Mouse (Mus musculus) left cerebral cortex, adult 2 months (tissue): Measurements from ENCODE around the gene Atf5. TPM values are rescaled to one million over a fixed set of nuclear protein-coding genes. Genes with fewer than 3 reads are reported as not detected.

Experiments
- DNase-seq, 2 experiments: peaks; one replicate each; pipeline ENCODE4 v3.0.0; 2021 to 2022; ENCODE audit warnings: low spot score in 2 of 2, mixed read lengths in 1 of 2; ENCODE audit errors: extremely low spot score in 1 of 2
- H3K27ac ChIP-seq: fragments of 200-600 bp; 2 replicates; pipeline ENCODE4 v1.8.1; 2022
- H3K4me3 ChIP-seq: fragments of 200-600 bp; 2 replicates; pipeline ENCODE4 v1.8.1; 2022
- CTCF ChIP-seq: fragments of 200-600 bp; IDR thresholded peaks from 2 replicates; pipeline ENCODE4 v1.8.1; 2022; ENCODE audit warnings: antibody characterized with exemption, mild to moderate bottlenecking, moderate library complexity
- intact Hi-C: fragments of 180-260 bp; cut with DNase I; formaldehyde crosslinking; loops from one replicate; pipeline ENCODE4 v1.15.1; 2025
- microRNA-seq, 2 experiments: library from miRNA; unstranded; fragments of <30 nt; microRNA quantifications; one replicate each; pipeline ENCODE4 v1.2.0; 2021
- total RNA-seq, 2 experiments: library from RNA; stranded (reverse); gene quantifications; 2 replicates each; pipeline ENCODE4 v1.2.3; 2021

Gene Atf5
- total RNA-seq, 2 experiments from 2014 or later, result 23.1 to 23.4 TPM

DNA sequence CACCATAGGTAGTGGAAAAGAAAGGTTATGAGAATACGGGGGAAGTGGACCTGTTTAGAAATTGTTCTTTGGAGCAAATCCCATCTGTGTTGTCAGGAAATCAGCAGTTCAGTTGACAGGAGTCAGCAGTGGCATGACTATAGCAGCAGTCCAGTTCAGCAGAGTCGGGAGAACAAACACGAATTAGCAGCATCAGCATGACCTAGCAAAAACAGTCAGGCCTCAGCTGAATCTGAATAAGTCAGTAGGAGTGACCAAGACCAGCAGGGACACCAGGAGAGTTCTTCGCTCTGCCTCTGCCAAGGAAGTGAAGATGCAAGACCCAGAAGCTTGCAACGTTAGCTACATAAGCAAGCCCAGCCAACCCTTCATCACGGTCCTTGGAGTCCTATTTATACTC, 23.7 kb downstream of the Atf5 start:
- Histone ChIP-seq H3K4me3 (no peak overlapping the region), H3K27ac (no peak overlapping the region)
- intact Hi-C loops, result no loop called here
- DNase-seq, result no peak
- no peak for TF ChIP-seq CTCF

DNA sequence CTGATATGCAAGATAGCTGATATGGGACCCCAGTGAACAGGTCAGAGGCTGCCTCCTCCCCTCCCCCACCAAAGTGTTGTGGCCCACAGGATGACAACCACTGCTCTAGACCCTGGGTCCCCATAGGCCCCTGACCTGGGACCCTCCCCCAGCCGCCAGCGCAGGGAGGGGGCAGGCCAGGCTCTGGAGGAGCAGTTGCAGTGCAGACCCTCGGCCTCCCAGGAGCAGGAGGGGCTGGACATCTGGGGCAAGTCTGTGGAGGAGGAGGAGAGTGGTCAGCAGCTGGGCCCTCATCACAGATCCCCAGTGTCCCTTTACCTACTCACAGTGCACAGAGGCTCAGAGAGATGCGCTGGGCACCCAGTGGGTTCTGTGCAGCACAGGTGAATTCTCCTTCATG, 26.4 kb downstream of the Atf5 start:
- H3K27ac ChIP-seq, result no peak overlapping the region
- no peak for DNase-seq
- TF ChIP-seq CTCF, result no peak
- intact Hi-C loops, result no loop called here
- no peak overlapping the region for H3K4me3 ChIP-seq

DNA sequence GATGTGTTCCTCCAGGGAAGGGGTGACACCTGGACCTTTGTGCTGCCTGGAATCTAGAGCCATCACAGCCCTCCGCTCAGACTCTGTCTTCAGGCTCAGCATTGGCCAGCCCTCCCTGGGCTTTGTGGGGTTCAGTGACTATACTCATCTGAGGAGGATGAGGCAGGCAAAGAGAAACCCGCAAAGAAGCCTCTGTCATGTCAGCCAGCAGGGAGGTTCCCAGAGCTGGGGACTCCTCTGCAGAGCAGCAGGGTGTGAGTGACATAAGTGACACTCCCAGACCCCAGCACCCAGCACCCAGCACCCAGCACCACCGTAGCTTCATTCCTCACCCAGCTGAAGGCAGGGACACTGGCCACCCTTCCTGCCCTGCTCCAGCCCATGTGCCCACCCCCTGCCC, 26.9 kb downstream of the Atf5 start:
- no peak overlapping the region for H3K27ac ChIP-seq
- intact Hi-C loops, result no loop called here
- no peak for TF ChIP-seq CTCF
- no peak for DNase-seq
- no peak overlapping the region for H3K4me3 ChIP-seq

DNA sequence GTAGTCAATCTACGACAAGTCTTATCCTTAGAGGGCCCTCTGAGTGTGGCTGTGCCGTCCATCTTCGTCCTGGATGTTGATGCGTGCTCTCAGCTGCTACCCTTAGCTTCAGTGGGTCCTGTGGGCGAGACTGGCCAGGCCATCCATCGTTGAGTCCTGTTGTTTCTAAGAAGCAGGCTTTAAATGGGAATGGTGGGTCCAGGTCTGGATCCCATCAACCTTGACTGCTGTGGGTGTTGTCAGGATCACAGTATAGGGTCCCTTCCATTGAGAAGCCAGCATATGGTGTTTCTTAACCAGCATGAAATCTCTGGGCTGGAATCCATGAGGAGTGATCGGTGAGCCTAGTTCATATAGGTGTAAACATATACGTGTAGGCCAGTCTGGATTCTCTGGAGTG, 36.4 kb downstream of the Atf5 start:
- H3K27ac ChIP-seq, result no peak overlapping the region
- intact Hi-C loops, result no loop called here
- DNase-seq, result no peak
- TF ChIP-seq CTCF, result no peak
- no peak overlapping the region for H3K4me3 ChIP-seq

DNA sequence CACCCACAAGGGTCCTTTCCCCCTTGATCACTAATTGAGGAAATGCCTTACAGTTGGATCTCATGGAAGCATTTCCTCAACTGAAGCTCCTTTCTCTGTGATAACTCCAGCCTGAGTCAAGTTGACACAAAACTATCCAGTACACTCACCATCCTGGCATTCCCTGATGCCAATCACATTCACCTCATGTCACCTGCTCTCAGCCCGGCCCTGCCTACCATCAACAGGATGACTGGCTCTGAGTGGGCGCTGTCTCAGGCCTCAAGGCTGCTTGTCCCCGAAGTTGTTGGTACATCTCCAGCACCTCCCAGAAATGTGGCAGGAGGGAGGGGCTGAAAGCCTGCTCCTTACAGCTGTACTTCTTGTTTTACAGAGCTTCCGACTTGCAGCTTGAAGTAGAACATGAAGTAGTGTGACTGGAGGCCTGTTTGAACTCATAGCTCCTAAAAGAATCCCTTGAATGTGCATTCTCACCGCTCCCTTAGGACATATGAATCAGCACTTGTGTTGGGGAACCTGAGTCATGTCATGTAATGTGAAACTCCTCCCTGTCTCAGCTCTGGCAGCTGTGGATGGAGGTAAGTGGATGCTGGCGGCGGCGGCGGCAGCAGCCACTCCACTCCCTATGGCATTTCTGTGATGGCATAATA, 39.5 kb downstream of the Atf5 start:
- no peak for TF ChIP-seq CTCF
- Histone ChIP-seq H3K27ac (no peak overlapping the region), H3K4me3 (no peak overlapping the region)
- no peak for DNase-seq
- intact Hi-C loops, result no loop called here

DNA sequence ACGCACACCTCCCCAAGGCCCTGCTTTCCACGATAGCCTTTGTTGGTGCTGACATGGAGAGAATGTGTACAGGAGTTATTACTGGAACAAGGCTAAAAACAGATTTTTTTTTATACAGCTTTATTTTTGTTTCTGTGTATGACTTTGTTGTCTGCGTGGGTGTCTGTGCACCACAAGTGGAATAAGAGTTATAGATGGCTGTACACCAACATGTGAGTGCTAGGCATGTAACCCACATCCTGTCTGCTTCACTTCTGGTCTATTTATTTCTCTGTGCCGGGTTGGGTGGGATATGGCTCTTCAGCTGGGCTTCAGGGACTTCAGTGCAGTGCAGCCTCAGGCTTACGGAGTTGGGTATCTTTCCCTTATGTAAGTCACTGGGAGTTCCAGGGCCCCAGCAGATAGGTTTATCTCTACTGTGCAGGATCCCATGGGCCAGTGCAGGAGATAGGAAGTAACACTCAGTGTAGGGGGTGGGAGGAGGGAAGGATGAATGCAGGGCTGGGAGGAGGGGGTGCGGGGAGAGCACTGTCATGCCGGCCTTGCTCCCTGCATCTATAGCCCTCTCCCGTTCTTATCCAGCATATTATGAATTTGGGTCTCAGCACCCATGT, 43.8 kb downstream of the Atf5 start:
- no peak for DNase-seq
- Histone ChIP-seq H3K4me3 (no peak overlapping the region), H3K27ac (no peak overlapping the region)
- no peak for TF ChIP-seq CTCF
- intact Hi-C loops, result no loop called here

DNA sequence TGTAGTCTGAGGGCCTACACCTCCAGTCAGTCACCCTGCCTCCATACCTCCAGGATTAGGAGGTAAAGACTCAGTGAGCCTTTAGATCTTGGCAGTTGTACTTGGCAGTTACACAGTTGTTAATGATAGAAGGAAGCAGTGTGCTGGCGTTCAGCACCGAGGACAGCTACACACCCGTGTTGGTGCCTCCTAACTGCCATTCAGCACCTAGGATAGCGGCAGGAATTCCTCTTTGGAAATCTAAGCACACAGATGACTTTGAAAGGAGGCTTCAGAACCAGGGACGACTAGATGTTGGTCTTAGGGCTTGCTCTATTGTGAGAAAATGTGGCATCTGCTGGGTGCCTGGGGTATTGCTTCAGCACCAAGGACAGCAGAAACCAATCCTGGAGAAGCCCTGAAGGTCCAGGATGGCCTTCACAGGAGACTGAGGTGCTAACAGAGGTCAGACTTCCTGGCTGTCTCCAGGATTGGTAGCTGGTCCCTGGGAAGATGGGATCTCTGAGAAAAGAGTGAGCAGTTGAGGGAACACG, 46.3 kb downstream of the Atf5 start:
- intact Hi-C loops, result no loop called here
- no peak overlapping the region for H3K4me3 ChIP-seq
- H3K27ac ChIP-seq, result no peak overlapping the region
- TF ChIP-seq CTCF, result no peak
- DNase-seq, result no peak

DNA sequence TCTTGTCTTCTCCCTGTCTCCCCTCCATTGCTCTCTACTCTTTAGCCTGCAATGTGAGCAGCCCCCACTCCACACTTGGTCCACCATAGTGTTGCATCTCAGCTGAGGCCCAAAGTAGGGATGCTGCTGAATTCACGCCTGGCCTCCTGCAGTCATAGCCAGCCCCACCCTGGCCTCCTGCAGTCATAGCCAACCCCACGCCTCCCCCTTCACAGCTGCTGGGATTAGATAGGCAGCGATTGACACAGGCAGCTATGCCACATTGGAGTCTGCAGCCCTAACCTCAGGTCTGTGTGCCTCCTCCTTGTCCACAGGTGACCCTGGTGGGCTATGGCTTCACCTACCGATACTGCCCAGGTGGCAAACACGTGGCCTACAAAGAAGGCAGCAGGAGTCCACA, 48.3 kb downstream of the Atf5 start:
- Histone ChIP-seq H3K4me3 (no peak overlapping the region), H3K27ac (no peak overlapping the region)
- no peak for TF ChIP-seq CTCF
- no peak for DNase-seq
- intact Hi-C loops, result no loop called here

Small RNA genes within 50 kb of the gene (microRNA-seq; reads per million reads assigned to microRNA genes)
- 0 to 0.49 reads per million in 2 experiments for gene Mir707

Other genes starting within 250 kb of the Atf5 start
- gene Napsa, start 244.3 kb downstream of the Atf5 start, total RNA-seq, result under 1 TPM in 1 of 2 experiments, not detected in 1; 0.29 TPM
- gene Kcnc3, start 226.0 kb downstream of the Atf5 start, total RNA-seq, result 100 to 1,000 TPM; 114 to 122 TPM
- gene Myh14, start 145.8 kb downstream of the Atf5 start, total RNA-seq, result 10 to 100 TPM; 21.1 to 21.4 TPM
- not detected for gene Izumo2, start 107.9 kb downstream of the Atf5 start, total RNA-seq
- gene Vrk3, start 68.2 kb downstream of the Atf5 start, total RNA-seq, result 10 to 100 TPM; 27.0 to 30.6 TPM
- gene Zfp473, start 65.6 kb downstream of the Atf5 start, total RNA-seq, result under 1 TPM; 0.18 to 0.44 TPM
- gene Nup62, start 570 bp downstream of the Atf5 start, total RNA-seq, result 10 to 100 TPM; 31.9 to 32.2 TPM
- 1 to 10 TPM; 1.8 to 2.0 TPM for gene Il4i1, start 271 bp downstream of the Atf5 start, total RNA-seq
- gene Akt1s1, start 32.3 kb upstream of the Atf5 start, total RNA-seq, result 10 to 100 TPM; 69.7 to 77.0 TPM
- gene Tbc1d17, start 32.4 kb upstream of the Atf5 start, total RNA-seq, result 10 to 100 TPM; 64.4 to 67.5 TPM
- 10 to 100 TPM; 27.4 to 31.2 TPM for gene Pnkp, start 40.5 kb upstream of the Atf5 start, total RNA-seq
- 100 to 1,000 TPM; 273 to 290 TPM for gene Ptov1, start 53.1 kb upstream of the Atf5 start, total RNA-seq
- 10 to 100 TPM; 96.1 to 98.5 TPM for gene Med25, start 76.1 kb upstream of the Atf5 start, total RNA-seq
- gene Fuz, start 79.4 kb upstream of the Atf5 start, total RNA-seq, result 10 to 100 TPM; 23.4 to 24.1 TPM
- 100 to 1,000 TPM; 327 to 331 TPM for gene Ap2a1, start 112.8 kb upstream of the Atf5 start, total RNA-seq
- 1 to 10 TPM; 2.8 to 3.0 TPM for gene Tsks, start 126.5 kb upstream of the Atf5 start, total RNA-seq
- 100 to 1,000 TPM in 1 of 2 experiments, 10 to 100 TPM in 1; 97.9 to 102 TPM for gene Cpt1c, start 158.2 kb upstream of the Atf5 start, total RNA-seq
- gene Prmt1, start 169.9 kb upstream of the Atf5 start, total RNA-seq, result 100 to 1,000 TPM; 143 to 150 TPM
- 10 to 100 TPM; 36.4 to 36.9 TPM for gene Irf3, start 181.0 kb upstream of the Atf5 start, total RNA-seq
- 1 to 10 TPM; 3.0 to 3.8 TPM for gene Bcl2l12, start 182.1 kb upstream of the Atf5 start, total RNA-seq
- gene Scaf1, start 199.7 kb upstream of the Atf5 start, total RNA-seq, result 100 to 1,000 TPM; 170 to 181 TPM
- 10 to 100 TPM; 11.8 to 12.2 TPM for gene Rras, start 201.3 kb upstream of the Atf5 start, total RNA-seq
- gene Prr12, start 236.2 kb upstream of the Atf5 start, total RNA-seq, result 10 to 100 TPM; 70.0 to 73.4 TPM
- gene Nosip, start 245.8 kb upstream of the Atf5 start, total RNA-seq, result 10 to 100 TPM; 53.6 to 55.6 TPM
- gene Prrg2, start 246.0 kb upstream of the Atf5 start, total RNA-seq, result 10 to 100 TPM in 1 of 2 experiments, 1 to 10 TPM in 1; 9.0 to 10.4 TPM